Mouse (Mus musculus): ENCODE measurements around the gene 4933411K16Rik.

The 4933411K16Rik gene

DNA sequence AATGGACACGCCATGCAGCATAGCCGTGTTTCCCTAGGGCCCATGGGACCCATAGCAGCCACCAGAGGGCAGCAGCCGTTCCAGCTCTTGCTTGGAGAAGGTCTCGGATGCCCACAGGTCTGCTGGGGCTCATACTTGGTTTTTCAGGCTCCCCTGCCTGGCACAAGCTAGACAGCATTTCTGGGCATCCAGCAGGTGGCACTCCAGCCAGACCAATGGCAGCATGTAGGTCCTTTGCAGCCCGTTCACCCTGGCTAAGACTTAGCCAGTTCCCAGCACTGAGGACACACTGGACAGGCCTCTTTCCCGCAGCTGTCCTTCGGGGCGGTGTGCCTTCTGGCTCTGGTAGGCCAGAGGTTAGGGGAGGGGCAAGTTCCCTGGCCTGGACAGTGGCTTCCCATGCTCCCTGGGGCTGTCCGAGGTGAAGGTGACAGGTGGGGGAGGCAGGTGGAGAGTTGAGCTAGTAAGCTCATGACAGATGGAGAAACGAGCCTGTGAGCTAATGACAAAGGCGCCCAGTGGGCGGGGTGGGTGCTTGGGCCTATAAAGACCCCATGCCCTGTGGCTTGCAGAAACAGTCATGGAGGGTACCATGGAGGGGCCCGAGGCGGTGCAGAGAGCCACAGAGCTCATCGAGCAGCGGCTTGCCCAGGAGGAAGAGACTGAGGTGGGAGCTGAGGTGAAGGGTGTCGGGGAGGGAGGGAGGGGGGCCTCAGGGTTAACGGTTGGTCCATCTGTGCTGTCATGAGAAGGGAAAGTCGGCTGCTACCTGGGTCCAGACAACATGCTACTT, 16.4 kb upstream of the 4933411K16Rik start, which contains the start of gene Ankrd2:
Gene Ankrd2 (plus strand): TSS at position 545 of the 793 bp plus-strand sequence.
- DNase-seq (ENCODE audit: low spot score), result peak; percentile 93

DNA sequence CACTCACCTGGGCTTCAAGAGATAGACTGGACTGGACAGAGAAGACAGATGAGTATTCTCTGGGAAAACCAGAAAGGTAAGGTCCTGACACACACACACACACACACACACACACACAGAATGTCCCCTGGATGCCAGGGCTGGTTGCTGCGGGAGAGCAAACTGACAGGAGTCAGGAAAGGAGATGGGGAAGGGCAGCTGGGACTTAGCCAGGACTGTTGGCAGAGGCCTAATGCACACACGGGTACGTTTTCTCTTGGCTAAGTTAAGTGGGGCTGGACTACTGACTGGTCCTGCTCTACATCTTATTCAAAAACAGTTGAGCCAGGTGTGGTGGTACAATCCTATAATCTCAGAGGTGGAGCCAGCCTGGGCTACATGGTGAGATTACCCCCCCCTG, 15.7 kb upstream of the 4933411K16Rik start:
- DNase-seq (ENCODE audit: low spot score), result no peak

DNA sequence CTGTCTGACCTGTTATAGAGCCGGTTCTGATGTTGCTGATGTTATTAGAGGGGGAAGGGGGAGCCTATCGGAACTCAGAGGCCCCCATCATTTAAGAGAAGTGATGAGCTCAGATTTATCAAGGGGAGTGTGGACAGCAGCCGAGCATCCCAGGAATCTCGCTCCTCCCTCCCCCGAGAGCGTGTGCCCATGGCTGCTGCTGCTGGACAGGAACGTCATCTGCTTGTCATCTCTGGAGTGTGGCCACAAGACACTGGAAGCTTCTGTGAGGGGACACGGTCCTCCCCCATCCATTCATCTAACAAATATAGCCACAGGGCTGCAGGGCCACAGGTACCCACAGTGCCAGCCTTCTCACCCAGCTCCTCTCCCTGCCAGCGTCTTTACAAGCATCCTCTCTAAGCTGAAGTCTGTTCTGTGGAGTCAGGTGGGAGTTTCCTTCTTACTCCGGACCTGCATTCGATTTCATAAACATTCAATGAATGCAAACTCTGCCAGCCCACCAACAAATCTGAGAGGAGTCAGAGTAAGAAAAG, 14.8 kb upstream of the 4933411K16Rik start:
- DNase-seq (ENCODE audit: low spot score), result no peak

DNA sequence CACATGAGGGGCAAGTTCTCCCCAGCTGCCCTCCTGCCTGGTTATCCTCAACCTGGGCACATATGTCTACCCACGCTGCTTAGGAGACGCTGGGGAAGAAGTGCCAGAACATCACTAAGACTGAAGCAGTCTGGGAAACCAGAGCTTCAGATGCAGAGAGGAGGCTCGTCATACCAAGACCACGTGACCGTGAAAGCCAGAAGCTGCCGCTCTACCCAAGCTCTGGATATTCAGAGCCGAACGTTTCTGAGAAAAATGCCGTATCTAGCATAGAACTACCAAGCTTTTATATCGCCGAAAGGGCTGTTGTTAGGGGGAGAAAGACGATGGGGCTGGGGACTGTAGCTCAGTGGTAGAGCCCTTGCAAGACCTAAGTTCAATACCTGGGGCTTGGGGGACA, 13.7 kb upstream of the 4933411K16Rik start:
- DNase-seq (ENCODE audit: low spot score), result no peak

DNA sequence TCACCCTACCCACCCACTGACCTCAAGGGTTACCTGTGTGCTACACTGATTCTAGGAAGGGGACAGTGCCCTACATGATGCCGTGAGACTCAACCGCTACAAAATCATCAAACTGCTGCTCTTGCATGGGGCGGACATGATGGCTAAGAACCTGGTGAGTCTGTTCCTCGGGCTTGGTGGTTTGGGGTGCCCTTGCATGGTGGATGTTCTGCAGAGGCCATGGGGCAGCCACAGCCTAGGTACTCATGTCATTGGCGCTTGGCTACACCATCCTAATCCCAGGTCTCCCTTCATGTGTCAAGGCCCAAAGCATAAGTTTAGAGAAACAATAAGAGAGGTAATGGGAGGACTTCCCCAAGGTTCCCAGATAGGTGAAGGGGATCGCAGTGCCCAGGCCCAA, 8.1 kb upstream of the 4933411K16Rik start:
- DNase-seq (ENCODE audit: low spot score), result no peak

DNA sequence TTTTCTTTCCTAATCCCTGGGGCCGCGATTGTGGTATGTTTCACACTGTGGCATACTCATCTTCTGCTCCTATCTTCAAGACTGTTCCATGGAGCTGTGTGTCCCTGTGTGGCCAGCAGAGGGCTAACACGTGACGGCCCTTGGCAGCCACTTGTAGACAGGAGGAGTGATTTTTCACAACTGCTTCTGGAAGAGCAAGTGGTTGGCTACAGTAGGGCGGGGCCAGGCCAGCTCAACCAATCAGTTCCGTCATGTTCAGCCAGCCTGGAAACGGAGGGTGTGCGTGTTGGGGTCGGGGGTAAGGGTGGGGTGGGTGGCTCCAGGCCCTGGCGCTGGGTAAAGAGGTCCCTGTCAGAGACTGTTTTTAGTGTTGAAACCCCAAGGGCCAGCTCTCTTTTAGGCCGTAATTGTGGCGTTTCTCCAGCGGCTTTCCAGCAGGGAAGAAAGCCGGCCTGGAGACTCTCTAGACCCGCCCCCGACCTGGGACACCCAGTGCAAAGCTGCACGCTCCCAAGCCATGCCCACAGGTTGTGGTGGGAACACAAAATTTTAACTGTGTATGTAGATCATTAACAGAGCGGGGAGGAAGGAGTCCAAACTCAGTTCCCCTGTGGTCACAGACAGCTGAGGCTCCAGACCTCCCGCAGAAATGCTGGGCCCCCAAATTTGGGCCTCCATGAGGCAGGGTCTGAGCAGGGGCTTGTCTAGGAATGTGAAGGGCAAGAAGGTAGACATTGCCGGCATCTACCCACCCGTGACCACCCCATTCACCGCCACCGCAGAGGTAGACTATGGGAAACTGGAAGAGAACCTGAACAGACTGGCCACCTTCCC, 6.6 kb upstream of the 4933411K16Rik start, which contains the start of gene Hoga1:
Gene Hoga1 (plus strand): TSS at position 342 of the 834 bp plus-strand sequence.
- DNase-seq (ENCODE audit: low spot score), result peak; percentile 70

DNA sequence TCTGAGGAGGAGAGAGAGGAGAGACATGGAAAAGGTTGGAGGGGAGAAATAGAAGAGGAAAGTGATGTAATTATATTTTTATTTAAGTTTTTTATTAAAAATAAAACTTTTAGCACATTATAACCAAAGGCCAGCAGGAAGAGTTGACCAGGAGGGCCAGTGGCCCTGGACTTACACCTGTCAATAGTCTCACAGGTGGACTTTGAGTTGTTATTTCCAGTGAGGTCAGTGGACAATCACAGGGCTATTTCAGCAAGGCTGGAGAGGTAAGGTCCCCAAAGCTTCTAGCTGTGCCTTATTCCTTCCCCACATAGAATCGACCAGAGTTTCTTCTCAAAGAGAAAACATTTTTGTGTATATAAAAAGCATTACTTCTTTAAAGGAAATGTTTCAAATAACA, 1.8 kb upstream of the 4933411K16Rik start:
- DNase-seq (ENCODE audit: low spot score), result no peak

DNA sequence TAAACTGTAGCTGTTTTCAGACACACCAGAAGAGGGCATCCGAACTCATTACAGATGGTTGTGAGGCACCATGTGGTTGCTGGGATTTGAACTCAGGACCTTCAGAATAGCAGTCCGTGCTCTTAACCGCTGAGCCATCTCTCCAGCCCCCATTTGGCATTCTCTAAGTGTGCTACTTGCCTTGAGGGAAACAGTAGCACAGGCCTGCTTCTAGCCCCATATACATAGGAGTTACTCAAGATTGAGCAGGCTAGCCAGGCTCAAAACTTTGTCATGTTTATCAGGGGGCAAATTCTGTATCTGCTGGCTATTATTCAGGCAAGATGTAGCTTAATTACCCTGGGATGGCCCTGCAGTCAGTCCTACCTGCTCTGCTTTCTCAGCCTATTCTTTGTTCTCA, 697 bp upstream of the 4933411K16Rik start:
- no peak for DNase-seq (ENCODE audit: low spot score)

DNA sequence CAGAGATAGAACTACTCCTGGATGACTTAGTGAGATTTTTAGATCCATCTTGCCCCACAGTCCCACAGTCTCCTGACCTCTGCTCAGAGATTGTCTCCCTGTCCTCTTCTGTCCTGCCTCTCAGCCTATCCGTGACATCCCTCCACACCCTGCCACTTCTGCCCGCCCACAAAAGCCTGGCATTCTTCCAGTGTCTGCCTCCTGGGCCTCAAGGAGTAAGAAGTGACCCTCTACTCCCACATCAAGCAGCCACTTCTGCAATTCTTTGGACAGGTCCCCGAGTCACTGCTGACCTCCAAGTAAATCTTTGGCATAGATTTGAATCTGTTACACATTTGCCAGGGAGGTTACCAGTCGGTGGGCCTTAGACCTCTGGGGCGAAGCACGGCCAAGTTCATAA, 2.2 kb downstream of the 4933411K16Rik start:
- no peak for DNase-seq (ENCODE audit: low spot score)

DNA sequence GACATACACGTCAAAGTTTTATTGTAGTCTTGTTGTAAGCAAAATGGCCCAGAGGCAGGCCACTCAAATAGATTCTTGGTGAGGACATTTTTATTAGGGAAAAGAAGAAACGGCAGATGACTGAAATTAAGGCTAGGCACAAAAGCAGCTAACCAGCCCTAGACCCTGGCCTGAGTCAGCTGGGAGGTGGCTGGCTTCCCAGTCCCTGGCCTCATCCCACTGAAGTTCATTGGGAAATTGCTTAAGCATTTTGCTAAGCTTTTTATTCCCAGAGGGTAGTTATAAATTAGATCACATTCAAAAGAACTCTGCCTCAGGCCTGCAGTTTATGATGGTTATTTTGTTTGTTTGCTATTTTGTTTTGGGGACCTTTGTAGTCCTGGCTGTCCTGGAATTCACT, 3.8 kb downstream of the 4933411K16Rik start:
- DNase-seq (ENCODE audit: low spot score), result peak; percentile 14

DNA sequence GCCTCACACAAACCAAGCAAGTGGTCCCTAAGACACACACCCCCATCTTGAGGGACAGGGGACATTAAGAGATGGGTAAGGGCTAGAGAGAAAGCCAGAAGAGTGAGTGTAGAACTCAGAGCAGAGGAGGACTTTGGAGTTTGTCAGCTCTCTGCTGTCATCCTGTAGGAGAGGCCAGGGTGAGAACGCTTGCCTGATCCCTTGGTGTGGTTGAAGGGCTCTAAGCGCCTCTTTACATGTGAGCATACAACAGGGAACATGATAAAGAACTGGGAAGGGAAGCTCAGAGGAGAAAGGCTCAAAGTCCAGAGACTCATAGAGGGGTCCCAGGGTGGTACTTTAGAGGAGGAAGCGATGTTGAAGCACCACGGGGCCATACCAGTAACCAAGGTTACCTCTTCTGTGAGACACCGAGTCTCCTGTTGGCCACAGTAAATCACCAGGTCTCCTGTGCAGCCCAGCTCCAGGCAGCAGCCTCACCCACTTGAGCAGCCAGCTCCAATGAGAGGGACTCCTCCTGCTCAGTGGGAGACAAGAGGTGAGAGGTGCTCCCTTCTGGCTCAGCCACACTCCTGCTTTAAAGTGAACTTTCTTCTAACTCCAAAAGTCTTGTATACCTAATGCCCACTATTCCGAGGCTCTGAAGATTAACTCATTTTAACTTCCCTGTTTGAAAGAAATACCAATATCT, 4.8 kb downstream of the 4933411K16Rik start:
- DNase-seq (ENCODE audit: low spot score), result no peak

DNA sequence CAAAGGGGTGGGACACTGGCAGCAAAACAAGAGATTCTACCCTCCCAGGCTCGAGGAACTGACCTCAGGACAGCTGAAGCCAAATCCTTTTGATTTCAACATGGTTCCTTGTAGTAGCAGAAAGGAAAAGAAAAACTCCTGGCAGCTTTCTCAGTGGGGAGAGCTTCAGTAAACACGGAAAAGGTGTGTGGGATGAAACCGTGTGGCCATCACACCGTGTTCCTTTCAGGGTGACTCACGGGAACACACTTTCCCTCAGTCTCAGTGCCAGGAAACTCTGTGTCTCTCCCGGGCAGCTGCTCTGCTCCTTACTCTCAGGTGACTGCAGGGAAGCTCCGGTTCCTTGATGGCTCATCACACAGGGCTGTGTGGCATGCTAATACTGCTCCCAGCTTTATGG, 6.4 kb downstream of the 4933411K16Rik start:
- no peak for DNase-seq (ENCODE audit: low spot score)

DNA sequence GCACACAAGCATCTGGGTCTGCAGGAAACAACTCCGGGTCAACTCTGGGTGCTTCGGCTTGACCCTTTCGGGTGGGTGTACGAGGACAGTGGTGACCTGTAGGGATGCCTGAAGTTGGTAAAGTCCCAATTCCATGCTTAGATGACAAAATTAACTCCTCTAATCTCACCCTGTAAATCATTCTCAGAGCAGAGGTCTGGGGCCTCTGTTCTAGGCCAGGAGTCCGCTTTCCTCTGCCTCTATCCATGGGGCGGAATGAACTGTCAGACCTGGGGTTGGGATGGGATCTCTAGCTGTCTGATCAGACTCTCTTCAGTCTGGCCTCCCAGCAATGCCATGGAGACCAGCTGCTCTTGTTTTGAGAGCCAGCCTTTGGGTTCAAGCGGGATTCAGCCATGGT, 9.4 kb downstream of the 4933411K16Rik start:
- DNase-seq (ENCODE audit: low spot score), result no peak

DNA sequence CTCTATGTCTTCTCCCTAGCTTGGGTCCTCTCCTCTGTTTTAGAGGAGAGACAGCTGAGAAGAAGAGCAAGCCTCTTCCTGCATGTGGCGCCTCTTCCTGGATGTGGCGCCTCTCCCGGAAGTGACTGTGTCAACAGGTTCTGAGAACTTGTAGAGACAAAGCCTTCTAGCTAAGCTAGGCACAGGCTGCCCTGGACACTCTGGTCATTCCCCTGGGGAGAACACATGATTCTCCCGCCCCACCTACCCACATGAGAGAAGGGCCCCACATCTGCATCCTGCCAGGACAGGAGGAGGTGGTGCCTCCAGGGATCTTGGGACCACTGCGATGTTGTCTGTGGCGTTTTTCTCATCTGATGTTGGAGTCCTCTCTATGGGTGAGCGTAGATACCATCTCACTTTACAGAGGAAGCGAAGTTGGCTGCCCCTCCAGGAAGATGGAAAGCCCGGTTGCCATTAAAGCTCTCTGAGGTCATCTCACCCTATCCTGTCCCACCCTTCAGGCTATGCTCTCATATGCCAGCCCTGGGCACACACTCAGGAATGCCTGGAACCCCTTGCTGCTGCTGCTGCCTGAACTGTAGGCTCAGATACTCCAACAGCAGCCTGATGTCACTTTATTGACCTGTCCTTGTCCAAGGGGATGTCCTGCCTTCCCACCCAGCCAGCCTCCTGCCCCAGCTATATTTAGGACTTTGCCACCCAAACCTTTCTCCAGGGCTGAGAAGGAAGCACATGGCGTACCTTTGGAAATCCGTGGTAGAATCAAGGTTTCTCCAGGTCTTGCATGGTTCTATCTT, 16.6 kb downstream of the 4933411K16Rik start:
- DNase-seq (ENCODE audit: low spot score), result peak; percentile 50

DNA sequence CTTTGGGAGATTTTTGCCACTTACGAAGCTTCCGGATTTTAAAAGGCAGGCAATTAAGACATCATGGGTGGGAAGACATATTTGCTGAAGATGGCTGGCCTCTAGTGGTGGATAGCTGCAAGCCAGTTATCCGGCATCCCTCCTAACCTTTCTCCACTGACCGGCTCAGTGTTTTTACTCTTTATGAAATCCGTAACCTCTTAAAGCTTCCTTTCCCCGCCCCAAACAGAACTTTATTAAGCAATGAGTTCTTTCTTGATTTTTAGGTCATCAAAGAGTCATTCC, 17.1 kb downstream of the 4933411K16Rik start:
- DNase-seq (ENCODE audit: low spot score), result peak; percentile 64

DNA sequence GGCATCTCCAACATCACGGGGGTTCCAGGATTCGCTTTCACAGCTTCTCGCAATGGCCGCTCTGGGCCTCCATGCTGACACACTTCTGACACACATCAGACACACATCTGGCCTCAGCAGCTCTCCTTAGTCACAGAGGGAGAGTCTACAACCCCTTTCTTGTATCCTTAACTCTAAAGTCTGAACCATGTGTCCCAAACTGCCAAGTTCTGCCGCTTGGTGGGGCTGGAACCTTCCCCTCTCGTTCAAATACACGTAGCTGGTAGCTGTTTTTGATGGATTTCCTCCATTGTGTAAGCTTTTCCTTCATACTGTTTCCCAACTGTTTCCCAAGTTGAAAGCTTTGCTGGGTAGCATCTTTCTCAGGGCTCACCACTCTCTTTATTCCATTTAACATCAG, 19.2 kb downstream of the 4933411K16Rik start:
- no peak for DNase-seq (ENCODE audit: low spot score)

DNA sequence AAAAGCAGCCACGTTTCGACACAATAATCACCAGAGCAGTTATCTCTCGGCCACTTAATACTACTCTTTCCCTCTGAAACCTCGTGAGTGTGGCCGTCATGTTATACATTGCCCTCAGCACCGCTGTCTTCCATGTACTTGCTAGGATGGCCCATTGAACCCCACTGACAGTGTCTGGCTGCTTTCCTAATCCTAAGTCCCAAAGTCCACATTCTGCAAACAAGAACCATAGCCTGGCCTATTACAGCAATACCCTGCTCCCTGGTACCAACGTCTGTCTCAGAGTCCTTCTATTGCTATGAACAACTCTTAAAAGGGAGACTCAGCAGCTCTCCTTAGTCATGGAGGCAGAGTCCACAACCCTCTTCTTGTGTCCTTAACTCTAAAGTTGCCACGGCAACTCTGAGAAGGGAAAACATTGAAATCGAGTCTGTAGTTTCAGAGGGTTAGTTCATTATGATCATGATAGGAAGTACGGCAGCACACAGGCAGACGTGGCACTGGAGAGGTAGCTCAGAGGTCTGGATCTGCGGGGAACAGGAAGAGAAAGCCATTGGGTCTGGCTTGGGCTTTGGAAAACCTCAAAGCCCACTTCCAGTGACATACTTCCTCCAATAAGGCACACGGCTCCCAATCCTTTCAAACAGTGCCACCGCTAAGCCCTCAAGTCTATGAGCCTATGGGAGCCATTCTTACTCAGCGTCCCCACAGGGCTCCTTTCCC, 20.0 kb downstream of the 4933411K16Rik start:
- no peak for DNase-seq (ENCODE audit: low spot score)

DNA sequence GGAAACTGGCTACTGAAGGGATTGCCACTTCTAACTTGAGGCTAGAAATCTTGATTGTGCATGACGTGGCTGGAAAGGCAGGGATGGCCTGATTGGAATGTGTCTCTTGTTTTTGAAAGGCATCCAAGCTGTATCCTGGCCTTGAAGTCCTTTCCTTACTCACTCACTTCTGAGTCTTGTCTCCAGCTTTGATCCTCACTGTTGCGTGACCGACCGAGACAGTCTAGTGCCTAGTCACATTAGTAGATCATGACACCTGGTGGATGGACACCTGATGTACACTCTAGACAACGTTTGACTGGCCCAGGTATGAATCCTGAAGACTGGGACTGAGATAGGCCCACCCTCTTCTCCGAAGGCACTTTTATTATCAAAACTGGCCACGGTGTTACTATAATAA, 20.8 kb downstream of the 4933411K16Rik start:
- DNase-seq (ENCODE audit: low spot score), result no peak

DNA sequence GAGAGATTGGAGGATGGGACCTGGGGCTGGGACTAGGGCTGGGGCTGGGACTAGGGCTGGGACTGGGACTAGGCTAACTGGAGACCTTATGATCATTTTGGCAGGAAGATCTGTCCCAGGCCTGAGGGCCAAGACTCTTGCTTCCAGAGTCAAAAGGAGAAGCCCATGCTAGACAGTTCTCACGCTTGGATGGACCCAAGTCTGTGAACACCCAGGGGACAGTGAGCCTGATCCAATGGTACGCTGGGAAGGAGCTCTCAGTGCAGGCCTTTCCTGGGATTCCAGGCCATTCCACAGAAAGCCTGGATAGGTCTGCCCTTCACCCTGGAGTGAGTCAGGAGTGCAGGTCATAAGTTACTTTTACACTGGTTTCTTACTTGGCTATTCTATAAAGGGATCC, 23.0 kb downstream of the 4933411K16Rik start:
- no peak for DNase-seq (ENCODE audit: low spot score)

DNA sequence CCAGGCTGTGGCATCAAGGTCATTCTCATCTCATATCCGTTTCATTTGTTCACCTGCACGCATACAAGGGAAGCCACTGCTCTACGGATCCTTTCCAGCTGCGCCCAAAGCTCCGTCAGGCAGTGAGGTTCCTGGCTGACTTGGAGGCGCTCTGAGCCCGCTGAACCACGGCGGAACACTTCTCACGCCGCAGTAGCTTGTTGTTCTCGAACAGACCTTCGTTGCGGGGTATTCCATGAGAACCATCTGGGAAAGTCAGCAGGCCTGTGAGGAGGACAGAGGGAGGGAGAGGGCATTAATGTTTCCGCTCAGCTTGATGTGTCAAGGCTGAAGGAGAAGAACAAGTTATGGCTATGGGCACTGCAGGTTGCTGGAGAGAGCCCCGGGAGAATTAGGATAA, 23.9 kb downstream of the 4933411K16Rik start:
- DNase-seq (ENCODE audit: low spot score), result no peak

DNA sequence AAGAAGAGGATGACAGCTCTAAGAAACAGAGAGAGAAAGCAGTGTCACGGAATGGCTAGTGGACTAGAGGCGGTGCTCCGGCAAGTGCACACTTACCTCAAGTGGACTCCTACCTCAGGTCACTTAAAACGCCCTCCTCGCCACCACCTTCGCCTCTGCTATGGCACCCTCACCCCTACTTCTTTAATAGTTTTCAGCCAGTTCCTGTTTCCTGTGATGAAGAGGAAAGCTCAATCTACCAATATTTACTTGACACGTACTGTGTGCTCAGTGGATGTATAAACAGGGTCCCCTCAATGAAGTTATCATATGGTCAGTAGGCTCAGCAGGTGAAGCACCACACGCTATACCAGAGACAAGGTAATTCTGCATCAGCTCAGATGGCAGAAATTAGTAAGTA, 26.5 kb downstream of the 4933411K16Rik start:
- no peak for DNase-seq (ENCODE audit: low spot score)

Data from MN1 (cell line).